Mouse (Mus musculus) retina, postnatal 1 day (tissue): Measurements from ENCODE around the gene Tmem178.

Source experiments
- DNase-seq: peaks from one replicate; pipeline ENCODE4 v3.0.0-alpha.2; 2012

The Tmem178 gene

DNA sequence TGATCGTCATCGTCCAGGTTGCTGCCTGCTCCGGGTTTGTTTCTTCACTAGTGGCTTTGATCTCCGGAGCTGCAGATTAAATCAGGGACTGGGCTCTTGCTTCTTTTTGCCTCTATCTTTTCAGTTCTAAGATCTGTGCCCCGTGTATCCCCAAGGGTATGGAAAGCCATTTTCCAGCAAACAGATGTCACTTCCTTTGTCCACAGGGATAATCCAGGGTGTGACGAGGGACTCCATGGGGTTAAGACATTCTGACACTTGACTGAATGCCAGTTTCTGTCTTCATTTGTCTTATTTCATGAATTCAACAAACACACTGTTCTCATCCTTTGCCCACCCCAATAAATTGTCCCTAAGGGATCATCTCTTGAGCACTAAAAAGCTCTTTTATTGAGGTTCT lies 54.5 kb downstream of the Tmem178 start:
- no peak for DNase-seq

- no peak for DNase-seq
These were observed 56.6 kb downstream of the Tmem178 start for GRCm38 (mm10) chr17:81001010-81001409.

DNA sequence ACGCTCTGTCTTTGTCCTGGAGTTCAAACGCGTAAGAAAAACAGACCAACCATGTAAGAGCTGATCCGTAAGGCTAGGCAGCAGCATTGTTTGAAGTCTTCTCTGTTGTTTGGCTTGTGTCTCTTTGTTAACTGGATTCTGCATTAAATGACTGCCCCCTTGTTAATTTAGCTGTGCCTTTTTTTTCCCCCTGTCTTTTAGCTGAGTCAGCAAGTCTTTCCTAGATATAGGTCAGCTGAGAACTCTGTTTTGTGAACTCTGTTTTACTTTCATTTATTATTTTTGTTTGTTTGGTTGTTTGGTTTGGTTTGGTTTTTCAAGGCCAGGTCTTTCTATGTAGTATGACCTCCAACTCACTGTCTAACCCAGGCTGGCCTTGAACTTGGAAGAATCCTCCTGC lies 57.2 kb downstream of the Tmem178 start:
- DNase-seq = no peak

GRCm38 (mm10) chr17:81002130-81002529 lies 57.7 kb downstream of the Tmem178 start:
- no peak for DNase-seq

GRCm38 (mm10) chr17:81004454-81004853 lies 60.0 kb downstream of the Tmem178 start:
- no peak for DNase-seq

DNA sequence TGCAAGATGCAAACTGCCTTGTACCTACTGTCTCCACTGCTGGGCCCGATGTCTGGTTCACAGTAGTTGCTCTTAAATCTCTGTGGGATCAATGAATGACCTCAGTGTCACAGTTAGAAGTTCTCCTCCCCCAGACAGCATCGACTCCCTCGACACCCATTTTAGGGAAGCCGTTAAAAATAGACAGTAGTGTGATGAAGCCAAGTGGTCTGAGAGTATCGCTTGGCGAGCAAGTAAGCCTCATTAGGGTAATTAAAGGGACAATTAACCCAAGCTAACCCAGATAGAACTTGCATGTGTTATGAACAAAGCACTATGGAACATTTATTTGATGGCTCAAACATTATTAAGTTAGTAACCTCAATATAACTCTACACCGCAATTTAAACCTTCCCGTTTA lies 60.9 kb downstream of the Tmem178 start:
- DNase-seq = peak; percentile 70

- no peak for DNase-seq
These were observed 64.7 kb downstream of the Tmem178 start for GRCm38 (mm10) chr17:81009112-81009511.

DNA sequence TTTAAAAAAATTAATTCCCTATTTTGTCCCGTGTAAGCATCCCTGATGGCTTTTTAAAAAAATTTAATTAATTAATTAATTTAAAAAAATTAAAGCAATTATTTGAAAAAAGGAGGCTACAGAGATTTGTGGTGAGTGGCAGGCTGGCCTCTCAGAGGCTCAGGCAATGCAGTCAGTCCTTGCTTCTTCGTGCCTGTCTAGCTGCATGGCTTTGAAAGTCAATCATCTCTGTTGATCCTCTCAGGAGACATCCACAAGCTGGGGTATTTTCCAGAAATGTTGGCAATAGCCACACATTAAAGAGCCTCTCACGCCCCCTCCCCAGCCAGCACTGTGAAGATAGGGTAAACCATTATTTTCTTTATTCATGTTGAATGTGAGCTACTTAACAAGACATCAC lies 65.8 kb downstream of the Tmem178 start:
- no peak for DNase-seq

- DNase-seq = no peak
These were observed 66.6 kb downstream of the Tmem178 start for GRCm38 (mm10) chr17:81010844-81011685.

DNA sequence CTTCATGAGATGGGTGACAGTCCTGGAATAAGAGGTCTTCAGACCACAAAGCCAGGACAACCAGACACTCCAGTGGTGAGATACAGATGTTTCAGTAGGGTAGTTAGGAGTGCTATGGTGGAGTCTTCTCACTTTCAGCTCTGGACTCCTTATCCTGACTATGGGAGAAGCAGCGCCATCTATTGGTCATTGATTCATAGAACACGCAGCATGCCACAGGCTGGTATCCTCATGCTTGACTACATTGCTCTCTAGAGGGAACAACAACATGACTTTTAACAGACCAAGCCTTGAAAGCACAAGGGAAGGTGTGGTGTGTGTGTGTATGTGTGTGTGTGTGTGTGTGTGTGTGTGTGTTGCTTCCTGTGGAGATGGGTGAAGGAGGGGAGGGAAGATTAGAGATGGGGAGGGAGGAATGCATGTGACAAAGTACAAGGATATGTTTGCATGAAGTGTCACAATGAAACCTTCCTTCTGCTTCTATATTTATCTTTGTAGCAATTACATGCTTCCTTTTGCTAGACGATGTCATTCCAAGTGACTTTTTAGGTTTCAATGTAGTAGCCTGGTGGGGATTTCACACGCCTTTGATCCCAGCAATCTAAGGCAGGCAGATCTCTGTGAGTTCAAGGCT lies 71.5 kb downstream of the Tmem178 start:
- peak; percentile 82 for DNase-seq

GRCm38 (mm10) chr17:81017132-81017531 lies 72.7 kb downstream of the Tmem178 start:
- peak; percentile 60 for DNase-seq

DNA sequence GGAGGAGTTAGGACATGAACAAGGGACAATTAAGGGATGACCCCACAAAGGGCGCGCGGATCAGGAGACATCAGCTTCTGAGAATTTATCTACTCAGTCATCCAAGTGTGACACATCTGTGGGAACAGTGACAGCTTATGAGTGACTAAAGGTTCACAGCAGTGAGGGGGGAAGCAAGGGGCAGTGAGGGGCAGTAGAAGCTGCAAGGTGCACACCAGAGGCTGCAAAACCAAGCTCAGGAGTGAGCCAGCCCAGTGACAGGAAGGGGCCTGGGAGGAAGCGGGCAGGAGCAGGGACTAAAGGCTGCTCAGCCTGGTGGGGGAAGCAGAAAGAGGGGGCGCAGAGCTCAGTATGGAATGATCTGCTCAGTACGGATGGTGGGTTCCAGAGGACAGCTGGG lies 82.9 kb downstream of the Tmem178 start:
- no peak for DNase-seq

DNA sequence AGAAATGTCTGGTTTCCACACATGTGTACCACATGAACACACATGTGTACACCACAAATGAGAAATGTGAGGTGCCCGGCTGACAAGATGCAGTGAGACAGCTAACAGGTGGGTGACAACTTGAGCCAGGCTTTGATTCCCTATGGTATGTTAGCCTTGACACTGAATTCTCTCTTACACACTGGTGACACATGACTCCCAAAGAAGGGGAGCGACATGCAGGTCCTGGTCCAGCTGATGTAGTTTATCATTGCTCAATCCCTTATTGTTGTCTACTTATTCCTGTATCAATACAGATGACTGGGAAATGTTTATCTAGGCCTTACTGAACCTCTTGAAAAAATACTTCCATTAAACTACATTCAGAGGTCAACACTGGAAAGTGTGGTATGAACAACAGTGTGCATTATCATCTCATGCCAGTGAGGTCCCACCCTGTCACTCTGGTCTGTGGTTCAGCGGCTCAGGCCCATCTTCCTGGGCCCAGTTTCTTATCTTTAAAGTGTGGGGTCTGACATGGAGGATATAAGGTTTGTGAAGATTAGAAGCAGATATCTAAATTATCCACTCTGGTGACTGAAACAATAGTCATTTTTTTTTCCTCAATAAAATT lies 87.5 kb downstream of the Tmem178 start:
- DNase-seq = no peak

GRCm38 (mm10) chr17:81032957-81033356 lies 88.5 kb downstream of the Tmem178 start:
- DNase-seq = no peak

- DNase-seq = no peak
These were observed 90.9 kb downstream of the Tmem178 start for GRCm38 (mm10) chr17:81035354-81035753.

- peak; percentile 18 for DNase-seq
These were observed 94.4 kb downstream of the Tmem178 start for GRCm38 (mm10) chr17:81038707-81039408.

DNA sequence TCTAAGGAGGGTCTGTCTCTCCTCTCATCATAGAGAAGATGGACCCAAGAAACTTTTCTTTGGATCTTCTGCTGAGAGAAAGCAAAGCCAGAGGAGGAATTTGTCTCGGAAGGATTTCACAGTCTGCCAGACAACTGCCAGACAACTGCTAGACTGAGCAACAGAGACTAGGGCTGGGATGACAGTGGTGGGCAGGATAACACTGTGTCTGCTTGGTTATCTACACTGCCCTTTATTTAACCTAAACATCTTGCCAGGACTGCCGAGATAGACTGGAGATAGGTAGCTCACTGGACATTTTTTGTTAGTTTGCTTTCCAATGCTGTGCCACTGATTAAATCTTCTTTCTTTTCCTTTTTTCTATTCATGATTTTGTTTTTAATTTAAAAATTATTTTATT lies 97.2 kb downstream of the Tmem178 start:
- DNase-seq = no peak

DNA sequence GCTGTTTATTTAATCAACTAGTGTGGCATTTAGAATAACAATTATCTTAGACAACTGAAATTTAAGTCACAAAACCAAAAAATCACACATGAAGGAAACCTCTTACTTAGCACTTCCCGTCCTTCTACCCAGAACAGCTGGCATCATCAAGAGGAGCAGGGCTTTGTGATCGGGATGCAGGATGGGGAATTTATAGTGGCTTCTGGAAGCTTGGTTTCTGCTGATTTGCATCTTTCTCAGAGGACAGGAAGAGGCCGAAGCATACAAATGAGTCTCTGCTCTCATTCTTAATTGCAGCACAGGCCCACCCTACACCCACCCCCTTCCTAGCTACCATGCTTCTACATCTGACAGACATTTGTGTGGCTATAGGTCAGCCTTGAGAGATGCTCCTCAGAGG lies 99.9 kb downstream of the Tmem178 start:
- DNase-seq = no peak

- DNase-seq = no peak
These were observed 100.7 kb downstream of the Tmem178 start for GRCm38 (mm10) chr17:81045115-81045514.

GRCm38 (mm10) chr17:81045525-81046150 lies 101.2 kb downstream of the Tmem178 start:
- DNase-seq = peak; percentile 11

DNA sequence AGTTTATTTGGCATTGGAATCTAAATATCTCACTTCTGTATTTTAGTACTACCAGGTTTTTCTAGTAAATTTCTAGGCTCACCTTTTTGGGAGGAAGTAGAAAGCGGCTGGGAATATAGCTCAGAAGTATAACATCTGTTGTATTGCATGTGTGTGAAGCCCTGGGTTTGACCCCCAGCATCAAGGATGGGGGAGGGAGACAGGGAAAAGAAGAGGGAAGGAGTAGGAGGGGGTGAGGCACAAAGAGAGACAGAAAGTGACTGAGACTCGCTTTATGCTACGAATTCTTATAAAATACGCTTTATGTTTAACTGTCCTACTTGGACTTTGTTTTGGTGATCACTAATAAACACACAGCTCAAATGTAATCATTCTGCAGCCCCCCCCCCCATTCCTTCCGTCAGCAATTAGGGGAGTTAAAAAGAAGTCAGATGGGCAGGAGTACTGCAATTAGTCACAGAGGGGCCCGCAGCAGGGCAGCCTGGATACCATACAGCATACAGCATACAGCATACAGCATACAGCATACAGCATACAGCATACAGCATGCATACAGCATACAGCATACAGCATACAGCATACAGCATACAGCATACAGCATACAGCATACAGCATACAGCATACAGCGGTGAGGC lies 103.6 kb downstream of the Tmem178 start:
- DNase-seq = no peak
